Mouse (Mus musculus) megakaryocyte, embryonic 14.5 days (primary cell): ENCODE data around the gene Rapgef6.

Experiments used
- FLI1 ChIP-seq: IDR thresholded peaks from 2 replicates; pipeline ENCODE4 v1.6.1; 2012; ENCODE audit warnings: low read length, inconsistent platforms, mixed read lengths
- GATA1 ChIP-seq: IDR thresholded peaks from 3 replicates; pipeline ENCODE4 v1.6.1; 2012; ENCODE audit warnings: mixed read lengths, low read length, inconsistent platforms, borderline replicate concordance

GRCm38 (mm10) chr11:54735114-54735513 is 212.5 kb downstream of the Rapgef6 start:
- no peak for TF ChIP-seq FLI1
- TF ChIP-seq GATA1, result no peak
